Mouse (Mus musculus): ENCODE measurements around the gene Pds5b.
A peak's percentile ranks its signal among the peaks of the same experiment; 100 is the strongest.
"Not testable (repeated sequence)": the region's sequence is repeated elsewhere in the genome, so short reads cannot be mapped to it uniquely, and the experiment has no call there.

Gene Pds5b

GRCm38 (mm10) chr5:150702714-150703113 lies 29.2 kb downstream of the Pds5b start:
- peak; percentile 24 for DNase-seq (ENCODE audit: low read depth, low spot score)

GRCm38 (mm10) chr5:150706651-150707050 lies 33.1 kb downstream of the Pds5b start:
- peak; percentile 29 for DNase-seq (ENCODE audit: low read depth, low spot score)

DNA sequence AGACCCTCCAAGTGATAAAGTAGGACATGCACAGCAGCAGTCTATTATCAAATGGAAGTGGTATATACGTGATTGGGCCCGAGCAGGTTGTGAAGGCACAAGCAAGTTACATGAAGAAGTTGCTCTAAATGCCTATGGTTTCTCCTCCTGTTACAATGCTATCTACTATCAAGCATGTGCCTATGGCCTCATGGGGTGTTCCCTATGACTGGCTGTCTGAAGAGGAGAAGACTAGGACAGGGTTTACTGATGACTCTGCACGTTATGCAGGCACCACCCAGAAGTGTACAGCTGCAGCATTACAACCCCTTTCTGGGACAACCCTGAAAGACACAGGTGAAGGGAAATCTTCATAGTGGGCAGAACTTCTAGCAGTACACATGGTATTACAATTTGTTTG lies 33.6 kb downstream of the Pds5b start:
- not testable (repeated sequence) for DNase-seq (ENCODE audit: low read depth, low spot score)

- DNase-seq (ENCODE audit: low read depth, low spot score) = no peak
Measured at GRCm38 (mm10) chr5:150711503-150711902, 38.0 kb downstream of the Pds5b start.

DNA sequence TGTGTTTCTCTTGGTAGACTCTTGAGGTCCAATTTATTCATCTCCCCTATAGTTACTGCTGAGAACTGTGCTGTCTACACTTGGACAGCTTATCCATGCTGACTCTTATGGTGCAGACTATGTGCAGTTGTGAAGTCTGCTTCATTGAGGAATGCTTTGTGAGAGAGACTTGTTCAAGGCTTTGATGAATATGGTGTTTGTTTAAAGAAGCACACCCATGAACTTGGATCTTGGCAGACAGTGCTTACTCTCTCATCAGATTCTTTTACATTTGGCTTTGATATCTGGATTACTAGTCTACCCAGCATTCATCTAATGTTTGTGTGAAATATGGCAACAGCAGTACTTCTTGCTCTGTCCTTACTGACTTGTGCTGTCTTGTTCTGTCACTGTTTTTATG lies 39.9 kb downstream of the Pds5b start:
- DNase-seq (ENCODE audit: low read depth, low spot score) = no peak

- DNase-seq (ENCODE audit: low read depth, low spot score) = peak; percentile 79
Measured at GRCm38 (mm10) chr5:150717775-150718174, 44.2 kb downstream of the Pds5b start.

DNA sequence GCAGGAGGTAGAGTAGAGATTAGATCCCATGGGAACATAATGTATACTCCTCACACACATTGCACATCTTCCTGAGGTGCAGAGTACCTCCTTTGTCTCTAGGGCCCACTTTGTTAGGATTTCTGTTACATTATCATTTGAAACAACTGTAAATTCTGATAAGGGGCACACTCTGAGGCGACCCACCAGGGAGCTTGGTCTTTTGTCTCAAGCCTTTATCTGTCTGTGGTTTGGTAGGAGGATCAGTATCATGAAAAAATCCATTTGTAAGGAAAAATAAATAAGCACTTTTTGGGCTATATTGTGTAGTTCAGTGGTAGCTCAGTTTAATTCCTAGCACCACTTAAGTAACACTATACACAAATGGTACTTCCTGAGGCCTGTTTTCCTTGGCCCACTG lies 51.1 kb downstream of the Pds5b start:
- no peak for DNase-seq (ENCODE audit: low read depth, low spot score)

DNA sequence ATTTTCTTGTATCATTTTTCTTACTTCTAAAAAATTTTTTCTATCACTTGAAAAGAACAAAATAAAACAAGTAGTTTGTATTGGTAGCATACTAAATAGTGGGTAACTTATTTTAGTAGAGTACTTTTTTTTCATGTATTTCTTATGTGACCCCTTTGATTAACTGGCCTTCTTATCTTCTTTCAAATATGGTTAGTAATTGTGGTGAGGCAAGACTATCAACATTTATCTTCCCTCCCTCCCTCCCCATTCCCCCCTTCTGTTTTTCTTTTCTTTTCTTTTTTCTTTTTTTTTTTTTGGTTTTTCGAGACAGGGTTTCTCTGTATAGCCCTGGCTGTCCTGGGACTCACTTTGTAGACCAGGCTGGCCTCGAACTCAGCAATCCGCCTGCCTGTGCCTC lies 63.5 kb downstream of the Pds5b start:
- not testable (repeated sequence) for DNase-seq (ENCODE audit: low read depth, low spot score)

- no peak for DNase-seq (ENCODE audit: low read depth, low spot score)
Measured at GRCm38 (mm10) chr5:150739311-150739710, 65.8 kb downstream of the Pds5b start.

DNA sequence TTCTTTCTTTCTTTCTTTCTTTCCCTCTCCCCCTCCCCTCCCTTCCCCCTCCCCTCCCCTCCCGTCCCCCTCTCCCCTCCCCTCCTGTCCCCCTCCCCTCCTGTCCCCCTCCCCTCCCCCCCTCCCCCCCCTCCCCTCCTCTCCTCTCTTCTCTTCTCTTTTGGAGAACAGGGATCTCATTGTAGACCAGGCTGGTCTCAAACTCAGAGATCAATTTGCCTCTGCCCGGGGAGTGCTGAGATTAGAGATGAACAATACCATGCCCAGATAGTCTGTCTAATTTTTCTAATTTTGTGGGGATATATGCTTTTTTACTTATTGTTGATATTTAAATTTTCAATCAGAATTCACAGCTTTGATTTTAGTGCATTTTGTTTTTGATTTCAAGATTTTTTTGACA lies 67.1 kb downstream of the Pds5b start:
- no peak for DNase-seq (ENCODE audit: low read depth, low spot score)

- no peak for DNase-seq (ENCODE audit: low read depth, low spot score)
Measured at GRCm38 (mm10) chr5:150756623-150757022, 83.1 kb downstream of the Pds5b start.

DNA sequence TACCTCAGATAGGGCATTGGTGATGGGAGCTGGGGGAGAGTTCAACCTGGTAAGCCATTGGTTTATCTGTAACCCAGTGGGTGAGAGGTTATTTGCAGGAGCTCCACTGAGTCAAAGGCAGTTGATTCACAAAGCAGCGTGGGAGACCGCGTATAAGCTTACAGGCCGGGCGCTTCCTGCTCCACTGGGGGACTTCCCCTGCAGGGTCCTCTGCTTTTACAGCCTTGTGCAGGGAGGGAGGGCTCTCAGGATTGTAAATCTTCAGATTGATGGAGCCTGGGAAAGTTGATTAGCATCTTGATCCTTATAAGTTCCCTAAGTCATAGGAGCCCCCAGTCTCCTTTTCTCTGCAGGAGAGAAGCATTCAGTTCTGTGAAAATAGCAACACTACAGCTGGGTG lies 98.9 kb downstream of the Pds5b start:
- DNase-seq (ENCODE audit: low read depth, low spot score) = no peak

DNA sequence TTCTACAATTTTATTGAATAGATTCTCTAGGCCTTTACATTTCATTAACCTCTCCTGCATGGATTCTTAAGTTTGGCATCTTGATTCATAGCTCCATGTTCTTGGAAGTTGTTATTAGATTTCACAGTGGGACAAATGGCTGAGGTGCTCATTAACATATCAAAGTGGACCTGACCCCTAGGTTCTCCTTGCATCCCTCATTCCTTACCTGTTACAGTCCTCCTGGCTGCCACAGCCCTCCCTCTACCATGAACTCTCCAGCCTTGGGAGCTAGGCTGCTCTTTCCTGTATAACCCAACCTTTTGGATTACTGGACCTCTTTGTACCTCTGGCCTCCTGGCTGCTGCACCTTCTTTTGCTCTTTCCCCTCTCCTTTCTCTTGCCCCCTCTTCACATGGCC lies 99.5 kb downstream of the Pds5b start:
- DNase-seq (ENCODE audit: low read depth, low spot score) = no peak

- no peak for DNase-seq (ENCODE audit: low read depth, low spot score)
Measured at GRCm38 (mm10) chr5:150788261-150788660, 114.7 kb downstream of the Pds5b start.

DNA sequence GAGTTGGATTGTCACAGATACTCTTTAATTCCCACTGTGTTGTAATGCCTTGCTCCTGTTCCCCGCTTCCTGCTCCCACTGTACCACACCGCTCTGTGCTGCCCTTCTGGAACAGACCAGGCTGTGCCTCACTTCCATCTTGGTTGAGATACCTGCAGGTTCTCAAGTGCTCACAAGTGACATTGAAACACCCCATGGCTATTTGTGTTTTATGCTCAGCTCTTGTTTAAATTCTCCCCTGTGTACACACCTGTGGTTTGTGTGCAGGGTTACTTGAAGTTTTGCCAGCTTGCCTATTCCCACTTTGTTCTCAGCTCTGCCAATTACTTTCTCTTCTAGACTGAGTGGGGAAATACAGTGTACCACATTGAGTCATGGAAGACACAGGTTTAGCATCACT lies 115.5 kb downstream of the Pds5b start:
- DNase-seq (ENCODE audit: low read depth, low spot score) = no peak

GRCm38 (mm10) chr5:150794181-150794580 lies 120.6 kb downstream of the Pds5b start:
- no peak for DNase-seq (ENCODE audit: low read depth, low spot score)

- DNase-seq (ENCODE audit: low read depth, low spot score) = no peak
Measured at GRCm38 (mm10) chr5:150800056-150800455, 126.5 kb downstream of the Pds5b start.

GRCm38 (mm10) chr5:150814111-150814990 lies 140.8 kb downstream of the Pds5b start:
- no peak for DNase-seq (ENCODE audit: low read depth, low spot score)

- DNase-seq (ENCODE audit: low read depth, low spot score) = no peak
Measured at GRCm38 (mm10) chr5:150815400-150815799, 141.9 kb downstream of the Pds5b start.

DNA sequence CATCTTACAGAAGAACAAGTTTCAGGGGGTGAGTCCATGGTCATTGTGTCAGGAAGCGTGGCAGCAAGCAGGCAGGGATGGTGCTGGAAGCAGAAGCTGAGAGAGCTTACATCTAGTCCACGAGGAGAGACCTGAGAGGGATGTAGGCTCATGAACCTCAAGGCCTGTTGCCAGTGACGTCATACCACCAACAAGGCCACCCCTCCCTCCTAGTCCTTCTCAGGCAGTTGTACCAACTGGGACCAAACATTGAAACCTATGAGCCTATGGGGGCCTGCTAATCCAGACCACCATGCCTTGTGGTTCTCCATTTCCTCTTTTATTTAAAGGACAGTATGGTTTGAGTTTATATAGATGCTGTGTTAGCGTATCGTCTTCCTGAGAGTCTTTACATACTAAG lies 143.2 kb downstream of the Pds5b start:
- no peak for DNase-seq (ENCODE audit: low read depth, low spot score)

DNA sequence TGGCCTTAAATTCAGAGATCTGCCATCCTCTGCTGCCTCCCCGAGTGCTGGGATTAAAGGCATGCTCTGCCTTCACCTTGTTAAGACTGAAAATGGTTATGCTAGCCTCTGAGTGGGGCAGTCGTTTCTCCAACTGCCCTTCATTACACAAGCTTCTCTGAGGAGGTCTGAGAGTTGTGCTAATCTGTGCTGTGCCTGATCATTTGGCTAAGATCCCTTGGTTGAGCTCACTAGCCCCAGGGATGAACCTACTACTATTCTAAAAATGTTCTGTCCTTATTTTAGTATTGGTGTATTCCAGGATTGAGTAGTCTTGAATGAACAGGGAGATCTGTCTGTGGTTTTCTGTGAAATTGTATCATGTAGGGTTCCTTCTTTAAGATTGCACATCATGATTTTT lies 144.5 kb downstream of the Pds5b start:
- DNase-seq (ENCODE audit: low read depth, low spot score) = no peak

GRCm38 (mm10) chr5:150818886-150819285 lies 145.3 kb downstream of the Pds5b start:
- DNase-seq (ENCODE audit: low read depth, low spot score) = no peak

DNA sequence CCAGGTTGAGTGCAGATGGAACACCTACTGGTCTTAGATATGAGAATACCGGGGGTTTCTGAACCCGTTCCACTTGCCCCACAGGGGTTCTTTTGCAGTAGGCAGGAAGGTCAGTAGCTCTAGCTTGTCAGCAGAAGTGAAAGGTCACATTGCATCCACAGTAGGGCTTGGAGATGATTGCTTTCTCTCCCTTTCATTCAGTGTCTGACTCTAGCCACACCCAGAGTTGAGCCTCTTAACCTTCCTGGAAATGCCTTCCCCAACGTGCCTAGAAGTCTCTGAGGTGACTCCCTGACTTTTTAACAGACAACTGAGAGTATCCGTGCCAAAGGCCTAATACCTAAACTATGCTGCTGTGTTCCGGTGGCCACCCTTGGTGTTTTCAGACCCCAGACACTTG lies 146.0 kb downstream of the Pds5b start:
- DNase-seq (ENCODE audit: low read depth, low spot score) = peak; percentile 66

DNA sequence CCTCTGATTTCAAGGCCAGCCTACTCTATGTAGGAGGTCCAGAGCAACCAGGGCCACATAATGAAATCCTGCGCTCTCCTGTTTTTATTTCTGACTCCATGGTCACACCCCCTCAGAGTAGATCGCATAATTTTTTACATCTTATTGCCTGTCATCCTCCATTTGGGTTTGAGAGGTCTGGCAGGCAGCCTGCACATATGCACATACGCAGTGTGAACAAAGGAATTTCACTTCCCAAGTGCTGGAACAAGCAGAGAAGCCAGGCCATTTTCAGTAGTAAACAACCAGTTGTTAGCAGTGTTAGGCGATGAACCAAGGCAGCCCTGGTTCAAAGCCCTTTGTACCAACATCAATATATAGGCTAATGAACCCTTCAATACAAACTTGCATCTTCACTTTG lies 147.6 kb downstream of the Pds5b start:
- DNase-seq (ENCODE audit: low read depth, low spot score) = no peak
